Mouse (Mus musculus) kidney, adult 2 months (tissue): ENCODE data around the gene Gm21981.

Experiments used
- CTCF ChIP-seq: fragments of 200-500 bp; conservative IDR thresholded peaks from 2 replicates; pipeline ENCODE4 v1.5.1; 2011; ENCODE audit warnings: low read depth, mild to moderate bottlenecking, control low read depth, low read length, moderate library complexity, mixed read lengths; ENCODE audit not compliant: insufficient read depth, insufficient read length
- POLR2A ChIP-seq: fragments of 200-500 bp; IDR thresholded peaks from one replicate; pipeline ENCODE4 v1.6.1; 2011; ENCODE audit warnings: low read depth, low read length, control low read depth

GRCm38 (mm10) chr17:47737271-47738065 lies 43.2 kb upstream of the Gm21981 start:
- TF ChIP-seq CTCF (no peak), POLR2A (no peak)
